Mouse (Mus musculus): Measurements from ENCODE around the gene Anxa2. TPM values are rescaled to one million over a fixed set of nuclear protein-coding genes. Genes with fewer than 3 reads are reported as not detected.
A peak's percentile ranks its signal among the peaks of the same experiment; 100 is the strongest.

The Anxa2 gene
- polyA plus RNA-seq, 1 experiment from 2014 or later = 641 TPM

GRCm38 (mm10) chr9:69451886-69452810 is 1.3 kb upstream of the Anxa2 start:
- Histone ChIP-seq H3K4me3 (ENCODE audit: low read depth, low read length) (no peak overlapping the region), H3K36me3 (ENCODE audit: control insufficient read depth, insufficient read depth) (no peaks in the 10 kb centered on the region), H3K4me1 (replicated peaks; ENCODE audit: control insufficient read depth, insufficient read depth, low read length) (peaks cover 16% of the 10 kb centered on the region), H3K9me3 (ENCODE audit: control insufficient read depth) (no peaks in the 10 kb centered on the region), H3K27me3 (replicated peaks; ENCODE audit: control insufficient read depth, insufficient read depth, low read length) (no peaks in the 10 kb centered on the region), H3K27ac (ENCODE audit: low read depth, low read length) (no peak overlapping the region), H3K9ac (ENCODE audit: low read depth, low read length) (no peak overlapping the region), H3K4me2 (replicated peaks; ENCODE audit: low read depth) (no peak overlapping the region)
- TF ChIP-seq CTCF (IDR thresholded peaks at IDR 0.05; ENCODE audit: low read depth) = no peak
- 97% methylated on average over 10 of the region's 10 CpGs for WGBS
- no peak for ATAC-seq

DNA sequence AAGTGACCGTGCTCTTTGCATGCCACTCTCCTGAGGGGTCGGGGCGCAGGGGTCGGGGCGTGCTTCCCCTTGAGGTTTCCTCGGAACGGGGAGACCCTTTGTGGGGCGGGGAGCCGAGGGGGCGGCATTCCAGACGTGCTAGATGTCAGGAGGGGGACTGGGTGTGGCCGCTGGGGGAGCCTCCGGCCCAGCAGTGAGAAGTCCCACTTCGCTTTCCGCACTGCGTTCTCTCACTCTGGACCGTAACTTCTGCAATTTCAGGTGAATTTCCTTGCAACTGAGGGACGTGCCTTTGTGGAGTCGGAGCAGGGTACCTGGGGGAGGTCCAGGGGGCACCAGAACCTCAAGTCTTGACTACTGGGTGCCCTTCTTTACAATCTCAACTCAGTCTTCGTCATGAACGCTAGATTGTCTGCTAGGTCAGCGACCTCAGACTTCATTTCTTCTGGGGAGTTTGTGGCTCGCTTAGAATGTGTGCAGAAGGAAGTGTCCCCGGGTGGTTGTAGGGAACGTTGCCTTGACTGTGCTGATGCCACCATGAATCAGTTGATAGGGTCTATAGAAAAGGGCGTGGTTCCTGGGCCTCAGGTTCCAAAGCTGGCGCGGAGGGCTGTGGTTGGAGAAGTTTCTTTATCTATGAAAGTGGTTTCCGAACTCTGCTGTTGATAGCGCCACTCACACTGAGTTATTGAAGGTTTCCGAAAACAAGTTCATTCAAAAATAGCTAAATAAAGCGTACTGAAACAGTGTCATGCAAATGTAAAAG is 664 bp downstream of the Anxa2 start:
- no peaks in the 10 kb centered on the region for H3K27me3 ChIP-seq (replicated peaks; ENCODE audit: control insufficient read depth, insufficient read depth, low read length)
- ATAC-seq = peak; percentile 30
- no peak; the same call in 1 of the 2 replicates for TF ChIP-seq CTCF (IDR thresholded peaks at IDR 0.05; ENCODE audit: low read depth)
- no peaks in the 10 kb centered on the region for H3K36me3 ChIP-seq (ENCODE audit: control insufficient read depth, insufficient read depth)
- peak overlapping the region; percentile 93 for H3K27ac ChIP-seq (ENCODE audit: low read depth, low read length)
- H3K9me3 ChIP-seq (ENCODE audit: control insufficient read depth) = no peaks in the 10 kb centered on the region
- H3K4me1 ChIP-seq (replicated peaks; ENCODE audit: control insufficient read depth, insufficient read depth, low read length) = peaks cover 25% of the 10 kb centered on the region
- H3K9ac ChIP-seq (ENCODE audit: low read depth, low read length) = peak overlapping the region; percentile 83
- WGBS = 7% methylated on average over 32 of the region's 32 CpGs
- peak overlapping the region; percentile 84 for H3K4me2 ChIP-seq (replicated peaks; ENCODE audit: low read depth)
- peak overlapping the region; percentile 71 for H3K4me3 ChIP-seq (ENCODE audit: low read depth, low read length)

- H3K27ac ChIP-seq (ENCODE audit: low read depth, low read length) = peak overlapping the region; percentile 93
Measured at GRCm38 (mm10) chr9:69454691-69455090, 1.3 kb downstream of the Anxa2 start.

GRCm38 (mm10) chr9:69455391-69455790 is 2.0 kb downstream of the Anxa2 start:
- peak overlapping the region; percentile 84 for H3K4me2 ChIP-seq (replicated peaks; ENCODE audit: low read depth)
- peak overlapping the region; percentile 83; the same call in 1 of the 2 replicates for H3K9ac ChIP-seq (ENCODE audit: low read depth, low read length)
- H3K4me1 ChIP-seq (replicated peaks; ENCODE audit: control insufficient read depth, insufficient read depth, low read length) = peaks cover 38% of the 10 kb centered on the region
- 31% methylated on average over 4 of the region's 4 CpGs for WGBS
- H3K27me3 ChIP-seq (replicated peaks; ENCODE audit: control insufficient read depth, insufficient read depth, low read length) = no peaks in the 10 kb centered on the region
- TF ChIP-seq CTCF (IDR thresholded peaks at IDR 0.05; ENCODE audit: low read depth) = no peak
- H3K27ac ChIP-seq (ENCODE audit: low read depth, low read length) = peak overlapping the region; percentile 93
- 0 out of 2 replicates have a peak, but pooled peaks have one; percentile 6 for ATAC-seq
- H3K4me3 ChIP-seq (ENCODE audit: low read depth, low read length) = peak overlapping the region; percentile 71
- no peaks in the 10 kb centered on the region for H3K9me3 ChIP-seq (ENCODE audit: control insufficient read depth)
- H3K36me3 ChIP-seq (ENCODE audit: control insufficient read depth, insufficient read depth) = peaks cover under 1% of the 10 kb centered on the region; the same call in 1 of the 2 replicates

More at GRCm38 (mm10) chr9:69454691-69455090, 1.3 kb downstream of the Anxa2 start:
- Histone ChIP-seq H3K9me3 (ENCODE audit: control insufficient read depth) (no peaks in the 10 kb centered on the region), H3K27me3 (replicated peaks; ENCODE audit: control insufficient read depth, insufficient read depth, low read length) (no peaks in the 10 kb centered on the region), H3K9ac (ENCODE audit: low read depth, low read length) (peak overlapping the region; percentile 83), H3K36me3 (ENCODE audit: control insufficient read depth, insufficient read depth) (no peaks in the 10 kb centered on the region), H3K4me3 (ENCODE audit: low read depth, low read length) (peak overlapping the region; percentile 71), H3K4me1 (replicated peaks; ENCODE audit: control insufficient read depth, insufficient read depth, low read length) (peaks cover 31% of the 10 kb centered on the region), H3K4me2 (replicated peaks; ENCODE audit: low read depth) (peak overlapping the region; percentile 84)
- ATAC-seq = no peak
- TF ChIP-seq CTCF (IDR thresholded peaks at IDR 0.05; ENCODE audit: low read depth) = no peak
- WGBS = 42% methylated on average over 4 of the region's 4 CpGs

GRCm38 (mm10) chr9:69456406-69457075 is 3.1 kb downstream of the Anxa2 start:
- H3K4me2 ChIP-seq (replicated peaks; ENCODE audit: low read depth) = peak overlapping the region; percentile 84

More at GRCm38 (mm10) chr9:69456406-69457075, 3.1 kb downstream of the Anxa2 start:
- 62% methylated on average over 15 of the region's 15 CpGs for WGBS
- TF ChIP-seq CTCF (IDR thresholded peaks at IDR 0.05; ENCODE audit: low read depth) = no peak
- Histone ChIP-seq H3K36me3 (ENCODE audit: control insufficient read depth, insufficient read depth) (peaks cover 6% of the 10 kb centered on the region), H3K4me1 (replicated peaks; ENCODE audit: control insufficient read depth, insufficient read depth, low read length) (peaks cover 42% of the 10 kb centered on the region), H3K9ac (ENCODE audit: low read depth, low read length) (no peak overlapping the region), H3K27ac (ENCODE audit: low read depth, low read length) (peak overlapping the region; percentile 93), H3K9me3 (ENCODE audit: control insufficient read depth) (no peaks in the 10 kb centered on the region), H3K4me3 (ENCODE audit: low read depth, low read length) (no peak overlapping the region), H3K27me3 (replicated peaks; ENCODE audit: control insufficient read depth, insufficient read depth, low read length) (no peaks in the 10 kb centered on the region)
- no peak for ATAC-seq

All from intestine, postnatal 0 days (tissue).